Mouse (Mus musculus) heart, embryonic 15.5 days (tissue): ENCODE data around the gene Cyp2c40. TPM values are rescaled to one million over a fixed set of nuclear protein-coding genes. Genes with fewer than 3 reads are reported as not detected.
"Not testable (repeated sequence)": the region's sequence is repeated elsewhere in the genome, so short reads cannot be mapped to it uniquely, and the experiment has no call there.

ENCODE experiments used
- ATAC-seq: fragments of 200-750 bp; cut with Nextera tagmentation; replicated peaks from 2 replicates; pipeline ENCODE4 v1.8.0; 2017; ENCODE audit warnings: low read depth, moderate TSS enrichment; ENCODE audit not compliant: insufficient number of reproducible peaks, insufficient read depth, low FRiP score
- H3K27ac ChIP-seq: fragments of 300-500 bp; sonication (generic); 2 replicates; pipeline ENCODE4 v1.5.1; 2015; ENCODE audit warnings: mild to moderate bottlenecking, inconsistent platforms
- H3K27me3 ChIP-seq: fragments of 300-500 bp; sonication (generic); 2 replicates; pipeline ENCODE4 v1.6.1; 2015; ENCODE audit warnings: inconsistent platforms
- H3K36me3 ChIP-seq: fragments of 300-500 bp; sonication (generic); 2 replicates; pipeline ENCODE4 v1.6.1; 2015; ENCODE audit warnings: mild to moderate bottlenecking, inconsistent platforms
- H3K4me1 ChIP-seq: fragments of 300-500 bp; sonication (generic); replicated peaks from 2 replicates; pipeline ENCODE4 v1.6.1; 2015; ENCODE audit warnings: inconsistent platforms
- H3K4me2 ChIP-seq: fragments of 300-500 bp; sonication (generic); 2 replicates; pipeline ENCODE4 v1.6.1; 2015; ENCODE audit warnings: inconsistent platforms, mild to moderate bottlenecking, moderate library complexity
- H3K4me3 ChIP-seq: fragments of 300-500 bp; sonication (generic); 2 replicates; pipeline ENCODE4 v1.5.1; 2015; ENCODE audit warnings: mild to moderate bottlenecking, inconsistent platforms
- H3K9ac ChIP-seq: fragments of 300-500 bp; sonication (generic); 2 replicates; pipeline ENCODE4 v1.6.1; 2015; ENCODE audit warnings: mild to moderate bottlenecking, inconsistent platforms
- H3K9me3 ChIP-seq: fragments of 300-500 bp; sonication (generic); replicated peaks from 2 replicates; pipeline ENCODE4 v1.6.1; 2016; ENCODE audit warnings: inconsistent platforms
- WGBS: fragments of 180-500 bp; shearing (Covaris S2); methylation state at CpG from one replicate; pipeline ENCODE4 v1.1.7; 2015; ENCODE audit warnings: mixed read lengths; 5-methylcytosine and 5-hydroxymethylcytosine counted together
- polyA plus RNA-seq: library from polyadenylated mRNA; unstranded; fragments of >200 nt; fragmentation: Nextera tagmentation; extraction: Ambion mirVana; gene quantifications from 2 replicates; pipeline ENCODE4 v1.2.1, GENCODE M21; 2015

Gene Cyp2c40
- not detected in 2 replicates for polyA plus RNA-seq

- H3K4me2 ChIP-seq, H3K9ac ChIP-seq, H3K4me3 ChIP-seq, H3K4me1 ChIP-seq, H3K9me3 ChIP-seq, H3K27me3 ChIP-seq, H3K27ac ChIP-seq, H3K36me3 ChIP-seq, ATAC-seq: not testable (repeated sequence)
- WGBS = 76% methylated on average over 3 of the region's 3 CpGs
Measured at GRCm38 (mm10) chr19:39812714-39813113, at the start of gene Cyp2c40. TSS of gene Cyp2c40 (minus strand) at chr19:39812814.

DNA sequence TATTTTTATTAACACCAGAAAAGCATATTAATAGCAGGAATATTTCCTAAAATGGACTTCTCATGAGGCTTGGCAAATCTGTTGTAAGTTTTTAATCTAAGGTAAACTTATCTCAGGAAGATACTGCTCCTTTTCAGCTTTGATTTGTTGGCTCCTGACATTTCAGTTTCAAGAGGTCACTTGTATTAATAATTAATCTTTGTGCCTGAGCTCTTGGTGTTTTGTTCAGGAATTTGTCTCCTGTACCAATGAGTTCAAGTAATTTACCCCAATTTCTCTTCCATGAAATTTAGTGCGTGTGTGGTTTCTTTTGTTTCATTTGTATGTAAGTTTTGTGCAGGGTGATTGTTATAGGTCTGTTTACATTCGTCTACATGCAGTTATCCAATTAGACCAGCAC is 8.3 kb upstream of the Cyp2c40 start:
- not testable (repeated sequence) for H3K9ac ChIP-seq, H3K27me3 ChIP-seq, H3K27ac ChIP-seq, H3K36me3 ChIP-seq, H3K9me3 ChIP-seq, H3K4me3 ChIP-seq, H3K4me2 ChIP-seq, ATAC-seq, H3K4me1 ChIP-seq
- 60% methylated on average over 2 of the region's 2 CpGs for WGBS

DNA sequence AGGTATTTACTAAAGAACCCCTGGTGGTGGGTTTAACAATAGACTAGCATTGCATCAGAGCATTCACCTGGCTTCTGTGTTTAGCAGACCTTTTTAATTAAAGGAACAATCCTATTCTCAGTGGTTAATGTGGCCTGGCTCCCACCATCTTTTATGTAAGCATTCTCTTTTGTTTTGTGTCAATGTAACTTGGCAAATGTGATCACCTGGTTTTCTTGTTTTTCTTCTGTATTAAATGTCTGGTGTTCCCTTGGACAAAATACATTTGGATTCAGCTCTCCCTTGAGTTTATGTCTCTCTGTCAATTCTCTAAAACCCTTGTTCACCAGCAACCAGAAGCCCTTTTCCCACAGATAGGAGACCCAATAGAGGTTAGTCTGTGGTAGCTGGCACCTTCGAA is 3.8 kb upstream of the Cyp2c40 start:
- H3K27me3 ChIP-seq, ATAC-seq, H3K9me3 ChIP-seq, H3K9ac ChIP-seq, H3K4me3 ChIP-seq, H3K36me3 ChIP-seq, H3K27ac ChIP-seq, H3K4me2 ChIP-seq, H3K4me1 ChIP-seq: not testable (repeated sequence)
- WGBS = 72% methylated on average over 1 of the region's 1 CpGs

DNA sequence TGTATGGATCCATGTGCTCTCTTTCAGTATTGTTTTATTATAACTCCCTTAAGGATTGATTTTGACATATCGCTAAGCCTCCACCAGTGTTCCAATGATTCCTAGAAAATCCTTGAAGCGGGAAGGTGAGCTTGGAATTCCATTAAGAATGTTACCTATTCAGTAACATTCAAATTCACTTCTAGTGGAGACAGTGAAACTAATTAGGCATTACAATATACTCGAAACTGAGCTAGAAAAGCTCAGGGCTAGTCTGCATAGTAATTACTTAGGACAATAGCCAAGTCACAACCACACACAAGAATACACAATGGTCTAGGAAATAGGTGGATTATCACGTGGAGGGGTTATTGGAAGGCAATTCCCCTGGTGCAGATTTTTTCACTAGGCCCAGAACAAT is 3.4 kb upstream of the Cyp2c40 start:
- not testable (repeated sequence) for H3K9me3 ChIP-seq, ATAC-seq, H3K4me3 ChIP-seq, H3K36me3 ChIP-seq, H3K9ac ChIP-seq, H3K27ac ChIP-seq, H3K4me2 ChIP-seq, H3K27me3 ChIP-seq, H3K4me1 ChIP-seq
- WGBS = 67% methylated on average over 4 of the region's 4 CpGs

GRCm38 (mm10) chr19:39785458-39785857 is 27.2 kb downstream of the Cyp2c40 start:
- H3K4me3 ChIP-seq, H3K27me3 ChIP-seq, ATAC-seq, H3K9ac ChIP-seq, H3K9me3 ChIP-seq, H3K4me1 ChIP-seq, H3K27ac ChIP-seq, H3K4me2 ChIP-seq, H3K36me3 ChIP-seq: not testable (repeated sequence)
- WGBS = 58% methylated on average over 2 of the region's 2 CpGs

GRCm38 (mm10) chr19:39745357-39745756 is 67.3 kb downstream of the Cyp2c40 start:
- Histone ChIP-seq H3K27me3 (no peaks in the 10 kb centered on the region), H3K9me3 (no peaks in the 10 kb centered on the region), H3K4me2 (no peak overlapping the region), H3K9ac (no peak overlapping the region), H3K36me3 (no peaks in the 10 kb centered on the region), H3K4me1 (no peaks in the 10 kb centered on the region), H3K27ac (no peak overlapping the region), H3K4me3 (no peak overlapping the region)
- 40% methylated on average over 1 of the region's 1 CpGs for WGBS
- no peak for ATAC-seq

DNA sequence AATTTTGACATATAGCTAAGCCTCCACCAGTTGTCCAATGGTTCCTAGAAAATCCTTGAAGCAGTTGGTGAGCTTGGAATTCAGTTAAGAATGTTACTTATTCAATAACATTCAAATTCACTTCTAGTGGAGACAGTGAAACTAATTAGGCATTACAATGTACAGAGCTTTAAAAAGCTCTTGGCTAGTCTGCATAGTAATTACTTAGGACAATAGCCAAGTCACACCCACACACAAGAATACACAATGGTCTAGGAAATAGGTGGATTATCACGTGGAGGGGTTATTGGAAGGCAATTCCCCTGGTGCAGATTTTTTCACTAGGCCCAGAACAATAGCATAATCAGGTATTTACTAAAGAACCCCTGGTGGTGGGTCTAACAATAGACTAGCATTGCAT is 68.3 kb downstream of the Cyp2c40 start:
- not testable (repeated sequence) for H3K4me3 ChIP-seq, H3K9ac ChIP-seq, H3K27me3 ChIP-seq, H3K4me2 ChIP-seq, ATAC-seq, H3K9me3 ChIP-seq, H3K27ac ChIP-seq, H3K4me1 ChIP-seq, H3K36me3 ChIP-seq
- 52% methylated on average over 1 of the region's 1 CpGs for WGBS

DNA sequence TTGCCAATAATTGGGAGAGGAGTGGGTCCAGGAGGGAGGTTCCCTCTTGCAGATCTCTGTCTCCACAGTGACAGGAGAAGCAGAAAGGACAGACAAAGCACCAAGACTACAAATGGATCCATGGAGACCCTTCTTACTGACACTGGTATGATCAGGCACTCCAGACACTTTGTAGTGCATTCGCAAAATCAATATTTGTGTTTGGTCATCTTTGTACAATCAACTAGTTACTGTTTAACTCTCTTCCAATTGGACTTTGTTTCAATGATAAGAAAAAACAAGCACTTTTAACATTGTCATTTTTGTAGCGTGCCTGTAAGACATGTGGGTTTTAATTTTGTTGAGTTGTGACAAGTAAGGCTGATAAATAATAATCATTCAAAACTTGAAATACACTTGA is 71.7 kb downstream of the Cyp2c40 start, which contains the start of gene Cyp2c68:
Cyp2c68 (minus strand) TSS at position 135 of the 400 bp plus-strand sequence.
- H3K36me3 ChIP-seq = no peaks in the 10 kb centered on the region
- 76% methylated on average over 2 of the region's 2 CpGs for WGBS
- no peak within 1 kb of the TSS for H3K27ac ChIP-seq
- H3K4me2 ChIP-seq = no peak within 1 kb of the TSS
- no peak within 1 kb of the TSS for H3K9ac ChIP-seq
- no peak for ATAC-seq
- no peaks in the 10 kb centered on the region for H3K9me3 ChIP-seq
- H3K27me3 ChIP-seq = no peaks in the 10 kb centered on the region
- H3K4me1 ChIP-seq = no peaks in the 10 kb centered on the region
- no peak within 1 kb of the TSS for H3K4me3 ChIP-seq

Other genes with a start within 250 kb of the Cyp2c40 start
- gene Cyp2c67, start 163.8 kb downstream of the Cyp2c40 start, polyA plus RNA-seq = not detected in 2 replicates
- gene Cyp2c68, start 71.8 kb downstream of the Cyp2c40 start, polyA plus RNA-seq = 0.82 TPM in 1 of 2 replicates, not detected in the other
- gene Cyp2c69, start 74.0 kb upstream of the Cyp2c40 start, polyA plus RNA-seq = not detected in 2 replicates
- gene Cyp2c37, start 179.6 kb upstream of the Cyp2c40 start, polyA plus RNA-seq = not detected in 2 replicates